Mouse (Mus musculus): ENCODE measurements around the gene Trrap.

Trrap gene

GRCm38 (mm10) chr5:144767106-144767798 lies at the start of gene Trrap:
Gene Trrap, plus strand, starts transcription at chr5:144767732.
- peak; percentile 26 for DNase-seq (ENCODE audit: low read depth, low spot score)

GRCm38 (mm10) chr5:144719781-144720180 lies 47.8 kb upstream of the Trrap start:
- peak; percentile 85 for DNase-seq (ENCODE audit: low read depth, low spot score)

GRCm38 (mm10) chr5:144720281-144720680 lies 47.3 kb upstream of the Trrap start:
- peak; percentile 49 for DNase-seq (ENCODE audit: low read depth, low spot score)

- peak; percentile 49 for DNase-seq (ENCODE audit: low read depth, low spot score)
These were observed 42.6 kb upstream of the Trrap start for GRCm38 (mm10) chr5:144724926-144725325.

- DNase-seq (ENCODE audit: low read depth, low spot score), result no peak
These were observed 42.0 kb upstream of the Trrap start for GRCm38 (mm10) chr5:144725554-144725953.

GRCm38 (mm10) chr5:144727119-144727518 lies 40.4 kb upstream of the Trrap start:
- DNase-seq (ENCODE audit: low read depth, low spot score), result peak; percentile 77

GRCm38 (mm10) chr5:144728237-144728636 lies 39.3 kb upstream of the Trrap start:
- DNase-seq (ENCODE audit: low read depth, low spot score), result no peak

GRCm38 (mm10) chr5:144729216-144729615 lies 38.3 kb upstream of the Trrap start:
- no peak for DNase-seq (ENCODE audit: low read depth, low spot score)

GRCm38 (mm10) chr5:144733953-144734352 lies 33.6 kb upstream of the Trrap start:
- DNase-seq (ENCODE audit: low read depth, low spot score), result peak; percentile 83

- DNase-seq (ENCODE audit: low read depth, low spot score), result peak; percentile 77
These were observed 32.6 kb upstream of the Trrap start for GRCm38 (mm10) chr5:144734949-144735348.

GRCm38 (mm10) chr5:144737101-144737500 lies 30.4 kb upstream of the Trrap start:
- DNase-seq (ENCODE audit: low read depth, low spot score), result no peak

GRCm38 (mm10) chr5:144752432-144752831 lies 15.1 kb upstream of the Trrap start:
- DNase-seq (ENCODE audit: low read depth, low spot score), result peak; percentile 35

GRCm38 (mm10) chr5:144753041-144753440 lies 14.5 kb upstream of the Trrap start:
- peak; percentile 93 for DNase-seq (ENCODE audit: low read depth, low spot score)

- no peak for DNase-seq (ENCODE audit: low read depth, low spot score)
These were observed 12.3 kb upstream of the Trrap start for GRCm38 (mm10) chr5:144755191-144755590.

GRCm38 (mm10) chr5:144757402-144757801 lies 10.1 kb upstream of the Trrap start:
- no peak for DNase-seq (ENCODE audit: low read depth, low spot score)

GRCm38 (mm10) chr5:144758422-144758821 lies 9.1 kb upstream of the Trrap start:
- peak; percentile 88 for DNase-seq (ENCODE audit: low read depth, low spot score)

GRCm38 (mm10) chr5:144761161-144761868 lies 6.2 kb upstream of the Trrap start, which contains the start of gene Tmem130:
Gene Tmem130, minus strand, starts transcription at chr5:144761818.
- peak; percentile 98 for DNase-seq (ENCODE audit: low read depth, low spot score)

GRCm38 (mm10) chr5:144766026-144766425 lies 1.5 kb upstream of the Trrap start:
- no peak for DNase-seq (ENCODE audit: low read depth, low spot score)

- DNase-seq (ENCODE audit: low read depth, low spot score), result peak; percentile 53
These were observed 886 bp upstream of the Trrap start for GRCm38 (mm10) chr5:144766646-144767045.

GRCm38 (mm10) chr5:144767911-144768841 lies 644 bp downstream of the Trrap start:
- peak; percentile 98 for DNase-seq (ENCODE audit: low read depth, low spot score)

GRCm38 (mm10) chr5:144769067-144769482 lies 1.5 kb downstream of the Trrap start:
- DNase-seq (ENCODE audit: low read depth, low spot score), result no peak

- no peak for DNase-seq (ENCODE audit: low read depth, low spot score)
These were observed 5.7 kb downstream of the Trrap start for GRCm38 (mm10) chr5:144773231-144773630.
